Mouse (Mus musculus): ENCODE measurements around the gene Trib3. TPM values are rescaled to one million over a fixed set of nuclear protein-coding genes. Genes with fewer than 3 reads are reported as not detected.

Trib3 gene
- polyA plus RNA-seq, 1 experiment: 6.1 TPM

GRCm38 (mm10) chr2:152349205-152349604 lies 5.4 kb upstream of the Trib3 start:
- no peak overlapping the region for H3K4me3 ChIP-seq (replicated peaks; ENCODE audit: extremely low read depth, low read depth, low read length)
- no peak for TF ChIP-seq POLR2A (IDR thresholded peaks at IDR 0.05; ENCODE audit: borderline replicate concordance, extremely low read depth, low read depth, low read length)
- no peak for TF ChIP-seq CTCF (IDR thresholded peaks at IDR 0.05; ENCODE audit: insufficient read depth, low read length)
- no peak for DNase-seq
- H3K4me1 ChIP-seq (ENCODE audit: control insufficient read depth, insufficient read depth, low read length): peaks cover 4% of the 10 kb centered on the region
- 88% methylated on average over 6 of the region's 6 CpGs for WGBS

- Histone ChIP-seq H3K4me3 (replicated peaks; ENCODE audit: extremely low read depth, low read depth, low read length) (no peak overlapping the region), H3K4me1 (ENCODE audit: control insufficient read depth, insufficient read depth, low read length) (peaks cover 4% of the 10 kb centered on the region)
- WGBS: 92% methylated on average over 2 of the region's 2 CpGs
- TF ChIP-seq POLR2A (IDR thresholded peaks at IDR 0.05; ENCODE audit: borderline replicate concordance, extremely low read depth, low read depth, low read length) (no peak), CTCF (IDR thresholded peaks at IDR 0.05; ENCODE audit: insufficient read depth, low read length) (no peak)
- DNase-seq: no peak
Observed at GRCm38 (mm10) chr2:152347722-152348121, 3.9 kb upstream of the Trib3 start.

GRCm38 (mm10) chr2:152346776-152347465 lies 3.1 kb upstream of the Trib3 start:
- Histone ChIP-seq H3K4me1 (ENCODE audit: control insufficient read depth, insufficient read depth, low read length) (peaks cover 4% of the 10 kb centered on the region), H3K4me3 (replicated peaks; ENCODE audit: extremely low read depth, low read depth, low read length) (no peak overlapping the region)
- WGBS: 49% methylated on average over 9 of the region's 9 CpGs
- TF ChIP-seq CTCF (IDR thresholded peaks at IDR 0.05; ENCODE audit: insufficient read depth, low read length) (no peak), POLR2A (IDR thresholded peaks at IDR 0.05; ENCODE audit: borderline replicate concordance, extremely low read depth, low read depth, low read length) (no peak)
- DNase-seq: no peak

- DNase-seq: no peak
- peaks cover 4% of the 10 kb centered on the region for H3K4me1 ChIP-seq (ENCODE audit: control insufficient read depth, insufficient read depth, low read length)
- 85% methylated on average over 6 of the region's 6 CpGs for WGBS
Observed at GRCm38 (mm10) chr2:152345393-152345792, 1.6 kb upstream of the Trib3 start.

GRCm38 (mm10) chr2:152344909-152345308 lies 1.1 kb upstream of the Trib3 start:
- H3K4me1 ChIP-seq (ENCODE audit: control insufficient read depth, insufficient read depth, low read length): peaks cover 4% of the 10 kb centered on the region
- no peak for DNase-seq
- WGBS: 78% methylated on average over 5 of the region's 5 CpGs
- no peak for TF ChIP-seq POLR2A (IDR thresholded peaks at IDR 0.05; ENCODE audit: borderline replicate concordance, extremely low read depth, low read depth, low read length)
- TF ChIP-seq CTCF (IDR thresholded peaks at IDR 0.05; ENCODE audit: insufficient read depth, low read length): no peak
- H3K4me3 ChIP-seq (replicated peaks; ENCODE audit: extremely low read depth, low read depth, low read length): no peak overlapping the region

More at GRCm38 (mm10) chr2:152345393-152345792, 1.6 kb upstream of the Trib3 start:
- H3K4me3 ChIP-seq (replicated peaks; ENCODE audit: extremely low read depth, low read depth, low read length): no peak overlapping the region
- TF ChIP-seq POLR2A (IDR thresholded peaks at IDR 0.05; ENCODE audit: borderline replicate concordance, extremely low read depth, low read depth, low read length): no peak
- TF ChIP-seq CTCF (IDR thresholded peaks at IDR 0.05; ENCODE audit: insufficient read depth, low read length): no peak

DNA sequence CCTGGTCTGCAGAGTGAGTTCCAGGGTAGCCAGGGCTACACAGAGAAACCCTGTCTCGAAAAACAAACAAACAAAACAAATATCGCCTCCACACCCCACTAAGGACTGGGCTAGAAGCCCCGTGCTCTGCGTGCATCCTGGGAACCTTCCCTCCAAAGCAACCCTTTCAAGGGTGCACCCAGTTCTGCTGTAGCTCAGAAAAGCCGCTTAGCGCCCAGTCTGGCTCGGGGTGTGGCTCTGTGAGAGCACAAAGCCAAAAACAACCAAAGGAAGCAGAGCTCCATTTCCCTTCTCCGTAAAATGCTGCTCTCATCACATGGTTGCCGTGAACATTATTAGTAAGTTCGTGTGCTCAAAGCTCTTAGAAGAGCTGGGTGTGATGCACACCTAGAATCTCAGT lies 529 bp upstream of the Trib3 start:
- peak; percentile 33 for DNase-seq
- 3% methylated on average over 10 of the region's 10 CpGs for WGBS

DNA sequence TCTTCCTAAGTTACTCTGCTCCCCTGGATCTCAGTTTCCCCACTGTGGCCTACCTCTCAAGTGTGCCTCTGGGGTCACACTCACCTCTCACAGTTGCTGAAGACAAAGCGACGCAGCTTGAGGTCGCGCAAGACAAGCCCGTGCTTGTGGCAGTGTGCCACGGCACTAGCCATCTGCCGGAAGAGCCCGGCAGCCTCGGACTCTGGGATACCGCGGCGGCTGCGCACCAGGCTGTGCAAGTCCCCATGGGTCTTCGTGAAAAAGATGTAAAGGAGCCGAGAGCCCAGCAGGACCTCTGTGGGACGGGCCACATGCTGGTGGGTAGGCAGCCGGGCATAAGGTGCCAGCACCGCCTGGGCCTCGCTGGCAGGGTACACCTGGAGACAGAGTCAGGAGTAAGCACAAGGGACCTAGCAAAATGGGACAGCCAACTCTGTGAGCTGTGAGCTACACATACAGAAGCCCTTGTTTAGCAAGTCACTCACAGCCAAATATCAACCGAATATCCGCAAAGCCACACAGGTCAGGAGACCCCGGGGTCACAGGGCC lies 4.1 kb downstream of the Trib3 start:
- Histone ChIP-seq H3K4me3 (replicated peaks; ENCODE audit: extremely low read depth, low read depth, low read length) (no peak overlapping the region), H3K4me1 (ENCODE audit: control insufficient read depth, insufficient read depth, low read length) (peaks cover 10% of the 10 kb centered on the region)
- 93% methylated on average over 22 of the region's 22 CpGs for WGBS
- DNase-seq: no peak
- TF ChIP-seq POLR2A (IDR thresholded peaks at IDR 0.05; ENCODE audit: borderline replicate concordance, extremely low read depth, low read depth, low read length): no peak
- TF ChIP-seq CTCF (IDR thresholded peaks at IDR 0.05; ENCODE audit: insufficient read depth, low read length): no peak

More for the DNA sequence above, 529 bp upstream of the Trib3 start:
- peak overlapping the region; percentile 69 for H3K4me3 ChIP-seq (replicated peaks; ENCODE audit: extremely low read depth, low read depth, low read length)
- no peak for TF ChIP-seq POLR2A (IDR thresholded peaks at IDR 0.05; ENCODE audit: borderline replicate concordance, extremely low read depth, low read depth, low read length)
- no peak for TF ChIP-seq CTCF (IDR thresholded peaks at IDR 0.05; ENCODE audit: insufficient read depth, low read length)
- peaks cover 4% of the 10 kb centered on the region for H3K4me1 ChIP-seq (ENCODE audit: control insufficient read depth, insufficient read depth, low read length)

GRCm38 (mm10) chr2:152338319-152338718 lies 5.5 kb downstream of the Trib3 start:
- Histone ChIP-seq H3K4me3 (replicated peaks; ENCODE audit: extremely low read depth, low read depth, low read length) (no peak overlapping the region), H3K4me1 (ENCODE audit: control insufficient read depth, insufficient read depth, low read length) (peaks cover 6% of the 10 kb centered on the region)
- DNase-seq: no peak
- TF ChIP-seq CTCF (IDR thresholded peaks at IDR 0.05; ENCODE audit: insufficient read depth, low read length): no peak
- TF ChIP-seq POLR2A (IDR thresholded peaks at IDR 0.05; ENCODE audit: borderline replicate concordance, extremely low read depth, low read depth, low read length): no peak
- 77% methylated on average over 13 of the region's 13 CpGs for WGBS

- H3K4me1 ChIP-seq (ENCODE audit: control insufficient read depth, insufficient read depth, low read length): peaks cover 6% of the 10 kb centered on the region
- no peak overlapping the region for H3K4me3 ChIP-seq (replicated peaks; ENCODE audit: extremely low read depth, low read depth, low read length)
- TF ChIP-seq CTCF (IDR thresholded peaks at IDR 0.05; ENCODE audit: insufficient read depth, low read length) (no peak), POLR2A (IDR thresholded peaks at IDR 0.05; ENCODE audit: borderline replicate concordance, extremely low read depth, low read depth, low read length) (no peak)
- DNase-seq: no peak
- WGBS: 75% methylated on average over 11 of the region's 11 CpGs
Observed at GRCm38 (mm10) chr2:152337591-152338212, 6.1 kb downstream of the Trib3 start.
